Mouse (Mus musculus) hematopoietic stem cell, adult 5-6 weeks (primary cell): ENCODE data around the gene Odf2l. TPM values are rescaled to one million over a fixed set of nuclear protein-coding genes. Genes with fewer than 3 reads are reported as not detected.

Experiments used
- ATAC-seq, 2 experiments: fragments of 125-278 bp in 1 of 2; replicated peaks in 1 of 2; 2 replicates each; pipeline ENCODE4 v1.8.0; 2016 to 2017; ENCODE audit warnings: inconsistent platforms in 2 of 2, mild to moderate bottlenecking in 2 of 2, moderate number of reproducible peaks in 2 of 2, low read depth in 1 of 2, moderate TSS enrichment in 1 of 2; ENCODE audit not compliant: low FRiP score in 2 of 2, poor library complexity in 2 of 2, severe bottlenecking in 2 of 2, insufficient read depth in 1 of 2, low TSS enrichment in 1 of 2
- total RNA-seq: library from RNA; stranded (forward); fragments of 172-1452, 232-1000 nt; gene quantifications from 2 replicates; pipeline ENCODE4 v1.2.3, GENCODE M21; 2017

Odf2l gene
- 36.9 and 44.2 TPM in 2 replicates for total RNA-seq

GRCm38 (mm10) chr3:145118254-145119001 is at the start of gene Odf2l:
Gene Odf2l, plus strand, starts transcription at chr3:145118588.
- ATAC-seq, result peak; percentile 97 to 98

GRCm38 (mm10) chr3:145068964-145069363 is 49.4 kb upstream of the Odf2l start:
- ATAC-seq, result no peak

- ATAC-seq, result no peak
Observed at GRCm38 (mm10) chr3:145072339-145072738, 46.0 kb upstream of the Odf2l start.

GRCm38 (mm10) chr3:145078405-145078804 is 40.0 kb upstream of the Odf2l start:
- no peak for ATAC-seq

GRCm38 (mm10) chr3:145080904-145081303 is 37.5 kb upstream of the Odf2l start:
- ATAC-seq, result no peak

GRCm38 (mm10) chr3:145083081-145083480 is 35.3 kb upstream of the Odf2l start:
- ATAC-seq, result no peak

GRCm38 (mm10) chr3:145086180-145086579 is 32.2 kb upstream of the Odf2l start:
- ATAC-seq, result no peak

- ATAC-seq, result no peak
Observed at GRCm38 (mm10) chr3:145087857-145088598, 30.4 kb upstream of the Odf2l start.

GRCm38 (mm10) chr3:145099291-145099690 is 19.1 kb upstream of the Odf2l start, which contains the start of gene Clca2:
Gene Clca2, minus strand, starts transcription at chr3:145099443.
- ATAC-seq, result no peak

GRCm38 (mm10) chr3:145101891-145102555 is 16.4 kb upstream of the Odf2l start:
- ATAC-seq, result no peak

GRCm38 (mm10) chr3:145103321-145103720 is 15.1 kb upstream of the Odf2l start:
- no peak for ATAC-seq

- 0 out of 4 replicates have a peak, but pooled peaks of 1 of the 2 experiments have one; percentile 20 for ATAC-seq
Observed at GRCm38 (mm10) chr3:145103770-145104169, 14.6 kb upstream of the Odf2l start.

- peak; percentile 48 to 58; a peak in 3 of 4 replicates for ATAC-seq
Observed at GRCm38 (mm10) chr3:145105076-145105772, 13.2 kb upstream of the Odf2l start.

GRCm38 (mm10) chr3:145105773-145106504 is 12.4 kb upstream of the Odf2l start:
- ATAC-seq, result 0 out of 4 replicates have a peak, but pooled peaks of 1 of the 2 experiments have one; percentile 27

- no peak for ATAC-seq
Observed at GRCm38 (mm10) chr3:145115169-145115568, 3.2 kb upstream of the Odf2l start.

- ATAC-seq, result no peak
Observed at GRCm38 (mm10) chr3:145117637-145118036, 751 bp upstream of the Odf2l start.

GRCm38 (mm10) chr3:145119002-145119358 is 592 bp downstream of the Odf2l start:
- no peak; a peak in 1 of 4 replicates for ATAC-seq
